Mouse (Mus musculus): ENCODE data around the gene Nadsyn1.

Gene Nadsyn1

DNA sequence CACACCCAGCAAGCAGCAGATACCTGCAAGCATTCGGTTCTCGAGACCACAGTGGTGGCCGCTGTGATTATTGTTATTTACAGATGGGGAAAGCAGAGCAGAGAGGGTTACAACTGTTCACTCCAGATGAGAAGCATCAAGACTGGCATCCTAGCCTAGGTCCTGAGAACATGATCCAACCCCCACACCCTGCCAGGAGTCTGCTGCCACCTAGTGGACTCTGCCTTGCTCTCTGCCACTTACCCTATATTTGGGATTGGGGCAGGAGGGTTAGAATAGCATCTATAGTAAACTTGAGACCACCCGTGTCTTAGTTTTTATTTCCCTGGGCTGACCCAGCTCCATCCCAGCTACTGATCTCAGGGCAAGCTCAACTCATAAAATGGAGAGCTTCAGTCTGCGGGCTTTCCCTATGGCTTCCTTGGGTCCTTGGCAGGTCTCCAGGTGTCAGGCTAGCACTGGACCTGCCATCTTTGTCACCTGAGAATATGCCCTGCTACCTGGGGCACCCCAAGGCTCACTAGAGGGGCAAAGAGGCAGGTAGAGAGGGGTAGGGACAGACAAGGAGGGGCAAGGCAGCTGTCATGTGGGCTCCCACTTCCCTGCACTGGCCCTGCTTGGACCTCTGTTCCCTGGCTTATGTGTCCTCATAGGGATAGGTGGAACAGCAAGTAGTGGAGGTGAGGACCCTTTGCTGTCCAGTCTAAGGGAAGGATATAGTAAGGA is 68.5 kb downstream of the Nadsyn1 start:
- DNase-seq: peak; percentile 73 to 74

DNA sequence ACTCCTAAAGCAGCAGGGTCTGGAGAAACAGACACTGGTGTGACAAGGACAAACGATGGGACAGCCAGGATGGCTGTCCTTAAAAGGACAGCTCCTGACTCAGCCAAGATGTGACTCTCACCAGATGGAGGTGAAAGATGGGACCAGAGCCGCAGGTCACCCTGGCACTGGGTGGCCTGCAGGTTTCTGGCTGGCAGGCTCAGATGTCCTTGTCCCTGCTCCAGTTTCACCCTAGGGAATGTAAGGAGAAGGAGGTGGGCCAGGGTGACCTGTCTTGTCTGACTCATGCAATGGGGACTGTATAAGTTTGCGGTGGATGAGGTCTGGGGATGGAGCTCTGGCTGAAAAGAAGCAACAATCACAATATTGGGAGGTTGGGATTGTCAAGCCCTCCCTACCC is 70.0 kb downstream of the Nadsyn1 start:
- DNase-seq: no peak

DNA sequence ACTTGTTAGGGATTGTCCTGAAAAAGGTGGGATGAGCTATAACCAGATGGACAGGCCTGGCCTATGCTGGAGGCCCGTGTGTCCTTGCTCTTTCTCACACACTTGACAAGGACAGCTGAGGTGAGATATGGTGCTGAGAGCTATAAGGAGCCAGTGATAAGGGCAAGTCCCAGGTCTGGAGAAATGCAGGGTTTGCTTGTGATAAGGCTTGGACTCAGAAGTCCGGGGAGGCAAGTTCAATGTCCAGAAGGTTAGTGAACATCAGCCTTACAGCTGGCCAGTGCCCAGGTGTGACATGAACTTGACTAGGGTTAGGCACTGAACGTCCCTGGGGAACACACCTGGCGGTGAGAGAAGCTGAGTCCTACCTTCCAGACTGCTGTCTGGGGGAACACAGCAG is 70.6 kb downstream of the Nadsyn1 start:
- no peak for DNase-seq

DNA sequence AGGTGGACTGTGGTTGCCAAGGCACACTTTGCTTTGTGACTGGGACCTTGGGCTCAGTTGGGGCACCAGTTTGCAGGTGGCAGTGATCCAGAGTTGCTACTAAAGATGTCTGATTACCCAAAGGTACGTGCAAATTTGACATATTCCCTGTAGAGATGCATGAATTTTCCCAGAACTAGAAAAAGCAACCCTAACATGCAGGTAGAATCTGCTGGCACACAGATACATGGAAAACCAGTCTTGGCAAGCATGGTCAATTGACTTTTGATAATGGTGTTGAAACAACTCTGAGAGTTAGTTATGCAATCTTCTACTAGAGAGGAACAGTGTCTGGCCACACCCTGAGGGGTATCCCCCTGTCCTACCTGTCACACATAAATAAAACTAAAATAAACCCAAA is 71.3 kb downstream of the Nadsyn1 start:
- no peak for DNase-seq

DNA sequence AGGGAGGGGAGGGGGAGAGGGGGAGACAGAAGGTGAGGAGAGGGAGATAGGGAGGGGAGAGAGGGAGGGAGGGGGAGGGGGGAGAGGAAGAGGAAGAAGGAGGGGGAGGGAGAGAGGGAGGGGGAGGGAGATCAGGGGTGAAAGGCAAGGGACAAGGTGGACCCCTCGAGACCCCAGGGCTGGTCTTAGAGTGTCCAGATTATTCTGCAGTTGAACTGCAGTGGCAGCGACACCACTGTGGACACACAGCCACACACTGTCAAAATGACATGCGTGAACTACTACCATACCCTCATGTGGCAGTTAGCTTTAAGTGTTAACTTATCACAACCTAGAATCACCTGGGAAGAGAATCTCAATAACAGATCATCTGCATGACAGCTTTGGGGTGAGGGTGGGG is 73.6 kb downstream of the Nadsyn1 start:
- no peak for DNase-seq

DNA sequence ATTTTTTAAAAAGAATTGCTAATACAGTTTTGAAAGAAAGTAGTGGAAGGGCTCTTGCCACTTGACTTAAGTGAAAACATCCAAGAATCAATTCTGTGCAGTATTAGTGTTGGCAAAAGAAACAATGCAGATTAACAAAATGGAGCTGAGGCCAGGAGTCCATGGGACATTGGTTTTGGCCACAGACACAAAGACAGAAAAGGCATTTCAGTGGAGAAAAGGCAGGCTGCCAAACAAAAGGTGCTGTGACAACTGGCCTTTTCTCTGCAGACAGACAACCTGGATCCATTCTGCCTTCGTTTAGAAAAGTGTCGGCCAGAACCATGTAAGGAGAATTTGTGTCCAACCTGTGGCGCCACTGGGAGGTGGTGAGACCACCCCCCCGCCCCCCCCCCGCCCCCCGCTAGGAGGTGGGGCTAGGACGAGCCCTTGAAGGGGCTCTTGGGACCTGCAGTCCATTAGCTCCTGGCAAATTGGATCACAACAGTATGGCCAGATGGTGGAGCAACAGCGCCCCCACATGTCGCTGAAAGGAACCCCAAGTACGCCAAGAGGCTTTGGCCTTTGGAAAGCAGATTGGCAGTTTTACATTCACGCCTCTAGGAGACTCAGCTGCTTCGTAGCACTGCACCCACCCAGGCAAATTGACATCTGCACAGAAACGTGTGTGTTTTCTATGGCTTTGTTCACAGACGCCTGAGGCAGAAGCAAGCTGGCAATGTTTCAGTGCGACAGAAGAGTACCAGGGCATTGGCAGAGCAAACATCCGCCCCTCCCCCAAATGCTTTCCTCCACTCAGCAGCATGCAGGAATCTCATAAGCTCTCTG is 74.4 kb downstream of the Nadsyn1 start:
- peak; percentile 87 to 89 for DNase-seq
